Mouse (Mus musculus) heart, postnatal 0 days (tissue): ENCODE results near the gene Sesn3. TPM values are rescaled to one million over a fixed set of nuclear protein-coding genes. Genes with fewer than 3 reads are reported as not detected.

Experiments used
- ATAC-seq: fragments of 200-750 bp; cut with Nextera tagmentation; 2 replicates; pipeline ENCODE4 v1.8.0; 2017; ENCODE audit warnings: low read depth, moderate number of reproducible peaks, moderate library complexity; ENCODE audit not compliant: insufficient read depth
- DNase-seq: peaks from one replicate; pipeline ENCODE4 v3.0.0-alpha.2; 2016; ENCODE audit warnings: low spot score
- H3K27ac ChIP-seq: fragments of 300-500 bp; sonication (generic); 2 replicates; pipeline ENCODE4 v1.5.1; 2014; ENCODE audit warnings: low read depth, mild to moderate bottlenecking
- H3K27me3 ChIP-seq: fragments of 300-500 bp; sonication (generic); 2 replicates; pipeline ENCODE4 v1.6.1; 2014; ENCODE audit warnings: low read length, mixed read lengths; ENCODE audit not compliant: control insufficient read depth, insufficient read depth
- H3K36me3 ChIP-seq: fragments of 300-500 bp; sonication (generic); replicated peaks from 2 replicates; pipeline ENCODE4 v1.6.1; 2014; ENCODE audit warnings: low read length, mixed read lengths; ENCODE audit not compliant: control insufficient read depth, insufficient read depth
- H3K4me1 ChIP-seq: fragments of 300-500 bp; sonication (generic); 2 replicates; pipeline ENCODE4 v1.6.1; 2014; ENCODE audit warnings: antibody characterized with exemption; ENCODE audit not compliant: control insufficient read depth, insufficient read depth
- H3K4me2 ChIP-seq: fragments of 300-500 bp; sonication (generic); 2 replicates; pipeline ENCODE4 v1.6.1; 2014; ENCODE audit warnings: low read depth, mild to moderate bottlenecking, low read length, moderate library complexity
- H3K4me3 ChIP-seq: fragments of 300-500 bp; sonication (generic); 2 replicates; pipeline ENCODE4 v1.5.1; 2014; ENCODE audit warnings: low read depth, low read length
- H3K9ac ChIP-seq: fragments of 300-500 bp; sonication (generic); replicated peaks from 2 replicates; pipeline ENCODE4 v1.6.1; 2014; ENCODE audit warnings: low read depth, low read length, mixed read lengths
- H3K9me3 ChIP-seq: fragments of 300-500 bp; sonication (generic); replicated peaks from 2 replicates; pipeline ENCODE4 v1.6.1; 2016; ENCODE audit warnings: low read length; ENCODE audit not compliant: control insufficient read depth
- CTCF ChIP-seq: IDR thresholded peaks from 2 replicates; pipeline ENCODE4 v1.5.1; 2016; ENCODE audit warnings: antibody characterized with exemption, control low read depth, low read depth
- EP300 ChIP-seq: IDR thresholded peaks from 2 replicates; pipeline ENCODE4 v1.6.1; 2016; ENCODE audit warnings: antibody characterized with exemption, low read depth
- WGBS: fragments of 180-500 bp; shearing (Covaris S2); extraction: QIAGEN DNeasy Blood & Tissue Kit; methylation state at CpG from one replicate; pipeline ENCODE4 v1.1.7; 2014; 5-methylcytosine and 5-hydroxymethylcytosine counted together
- polyA plus RNA-seq: library from polyadenylated mRNA; unstranded; fragments of >200 nt; fragmentation: Nextera tagmentation; extraction: Ambion mirVana; gene quantifications from 2 replicates; pipeline ENCODE4 v1.2.1, GENCODE M21; 2015
- total RNA-seq: library from RNA; depleted of rRNA; stranded (reverse); fragments of >200 nt; gene quantifications from 2 replicates; pipeline ENCODE4 v1.2.3, GENCODE M21; 2014; ENCODE audit warnings: low replicate concordance

The Sesn3 gene
- total and polyA plus RNA-seq, 2 experiments from 2014 or later: 5.7 to 17.0 TPM

DNA sequence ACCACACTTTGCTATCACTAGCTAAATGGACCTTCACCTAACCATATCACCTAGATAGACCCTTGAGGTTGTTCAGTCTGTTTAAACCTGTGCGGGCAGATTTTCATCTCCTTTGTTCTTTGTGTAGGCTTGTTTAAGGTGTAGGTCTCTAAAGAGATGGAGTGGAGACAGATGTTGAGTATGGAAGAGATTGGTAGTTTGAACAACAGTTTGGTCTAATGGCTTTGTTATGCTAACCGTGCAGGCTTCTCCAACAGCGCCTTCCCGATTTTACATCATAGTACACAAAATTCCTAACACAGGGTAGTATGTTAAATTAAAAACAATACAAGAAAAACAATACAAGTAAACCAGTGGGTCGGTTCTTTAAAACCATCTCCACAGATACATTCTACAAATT, 281 bp upstream of the Sesn3 start:
- Histone ChIP-seq H3K4me2 (peak overlapping the region; percentile 81), H3K9ac (no peak overlapping the region; the same call in 1 of the 2 replicates), H3K27me3 (no peaks in the 10 kb centered on the region), H3K27ac (peak overlapping the region; percentile 89), H3K4me1 (0 out of 2 replicates have a peak, but pooled peaks cover 6% of the 10 kb centered on the region), H3K9me3 (no peaks in the 10 kb centered on the region), H3K36me3 (no peaks in the 10 kb centered on the region), H3K4me3 (peak overlapping the region; percentile 84)
- DNase-seq: no peak
- no peak for TF ChIP-seq CTCF
- TF ChIP-seq EP300: no peak
- WGBS: 37% methylated on average over 5 of the region's 5 CpGs
- ATAC-seq: no peak

DNA sequence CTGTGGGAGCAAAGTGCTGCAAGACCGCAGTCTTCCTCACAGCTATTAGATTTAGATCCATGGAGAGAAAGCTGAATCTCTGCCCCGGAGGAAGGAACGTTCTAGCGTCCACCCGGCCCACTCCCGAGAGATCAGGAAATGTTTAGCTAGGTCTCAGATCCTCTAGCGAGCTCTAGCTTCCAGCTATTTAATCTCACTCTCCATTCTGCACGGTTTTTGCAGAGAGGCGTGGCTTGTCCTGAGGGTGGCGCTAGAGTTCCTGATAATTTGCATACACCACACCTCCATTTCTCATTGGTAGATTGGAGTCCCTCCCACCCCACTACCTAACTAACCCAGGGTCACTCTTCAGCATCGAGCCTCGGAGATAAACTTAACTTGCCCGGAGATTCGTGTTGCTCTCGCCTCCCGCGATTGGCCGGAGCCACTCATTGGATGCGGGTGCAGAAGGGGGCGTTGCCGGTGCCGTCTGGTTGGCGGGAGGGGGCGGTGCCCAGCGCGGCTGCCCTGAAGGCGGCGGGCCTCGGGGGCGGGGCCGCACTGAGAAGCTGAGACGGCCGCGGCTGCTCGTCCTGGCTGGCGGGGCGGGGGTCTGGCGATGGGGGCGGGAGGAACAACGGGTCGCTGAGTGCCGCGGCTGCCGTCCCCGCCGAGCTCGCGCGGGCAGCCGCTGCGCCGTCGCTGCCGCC, 1.1 kb downstream of the Sesn3 start:
- under 1% methylated on average over 34 of the region's 54 CpGs for WGBS
- H3K9ac ChIP-seq: peak overlapping the region; percentile 71
- H3K4me2 ChIP-seq: peak overlapping the region; percentile 90
- 0 out of 2 replicates have a peak, but pooled peaks have one; percentile 18 for TF ChIP-seq EP300
- peak; percentile 68 for TF ChIP-seq CTCF
- H3K27ac ChIP-seq: peak overlapping the region; percentile 93
- DNase-seq (peak; percentile 100), ATAC-seq (peak; percentile 97)
- H3K4me1 ChIP-seq: 0 out of 2 replicates have a peak, but pooled peaks cover 6% of the 10 kb centered on the region
- no peaks in the 10 kb centered on the region for H3K27me3 ChIP-seq
- H3K36me3 ChIP-seq: no peaks in the 10 kb centered on the region
- H3K4me3 ChIP-seq: peak overlapping the region; percentile 84
- H3K9me3 ChIP-seq: no peaks in the 10 kb centered on the region

DNA sequence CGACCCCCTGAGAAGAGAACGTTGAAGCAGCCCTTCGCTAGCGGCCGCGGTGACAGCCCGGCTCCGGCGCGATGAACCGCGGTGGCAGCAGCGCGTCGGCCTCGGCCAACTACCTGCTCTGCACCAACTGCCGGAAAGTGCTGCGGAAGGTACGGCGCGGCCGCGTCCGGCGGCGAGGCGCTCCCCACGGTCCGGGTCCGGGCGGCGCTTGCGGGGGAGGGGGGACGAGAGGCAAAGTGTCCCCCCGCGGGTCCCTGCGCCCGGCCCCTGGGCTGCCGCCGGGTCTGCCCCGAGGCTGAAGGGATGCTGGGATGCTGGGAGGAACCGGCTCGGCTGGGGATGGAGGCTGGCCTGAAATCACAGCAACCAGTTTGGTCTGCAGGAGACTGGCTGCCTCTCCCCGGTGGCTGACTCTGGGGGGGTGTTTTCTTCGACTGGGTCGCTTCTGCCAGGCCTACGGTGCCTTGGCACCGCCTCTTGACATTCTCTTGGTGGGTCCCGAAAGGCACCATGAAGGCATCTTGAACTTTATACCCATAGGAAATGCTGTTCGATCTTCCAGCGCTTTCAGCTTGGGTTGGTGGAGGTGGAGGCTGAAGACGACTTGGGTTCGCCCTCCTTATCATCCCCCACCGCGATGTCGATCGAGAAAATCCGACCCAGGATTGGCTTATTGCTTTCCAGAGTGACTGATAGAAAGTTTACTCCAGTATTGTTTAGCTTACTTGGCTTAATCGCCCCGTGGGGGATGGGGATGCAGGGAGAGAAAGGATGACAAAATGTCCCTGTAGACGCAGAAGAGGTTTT, 1.8 kb downstream of the Sesn3 start:
- Histone ChIP-seq H3K36me3 (no peaks in the 10 kb centered on the region), H3K9me3 (no peaks in the 10 kb centered on the region), H3K4me2 (peak overlapping the region; percentile 90), H3K4me3 (peak overlapping the region; percentile 84), H3K27ac (peak overlapping the region; percentile 93), H3K4me1 (0 out of 2 replicates have a peak, but pooled peaks cover 6% of the 10 kb centered on the region), H3K27me3 (no peaks in the 10 kb centered on the region), H3K9ac (peak overlapping the region; percentile 71)
- ATAC-seq: peak; percentile 50
- DNase-seq: peak; percentile 51
- under 1% methylated on average over 57 of the region's 61 CpGs for WGBS
- TF ChIP-seq EP300 (no peak), CTCF (no peak)

DNA sequence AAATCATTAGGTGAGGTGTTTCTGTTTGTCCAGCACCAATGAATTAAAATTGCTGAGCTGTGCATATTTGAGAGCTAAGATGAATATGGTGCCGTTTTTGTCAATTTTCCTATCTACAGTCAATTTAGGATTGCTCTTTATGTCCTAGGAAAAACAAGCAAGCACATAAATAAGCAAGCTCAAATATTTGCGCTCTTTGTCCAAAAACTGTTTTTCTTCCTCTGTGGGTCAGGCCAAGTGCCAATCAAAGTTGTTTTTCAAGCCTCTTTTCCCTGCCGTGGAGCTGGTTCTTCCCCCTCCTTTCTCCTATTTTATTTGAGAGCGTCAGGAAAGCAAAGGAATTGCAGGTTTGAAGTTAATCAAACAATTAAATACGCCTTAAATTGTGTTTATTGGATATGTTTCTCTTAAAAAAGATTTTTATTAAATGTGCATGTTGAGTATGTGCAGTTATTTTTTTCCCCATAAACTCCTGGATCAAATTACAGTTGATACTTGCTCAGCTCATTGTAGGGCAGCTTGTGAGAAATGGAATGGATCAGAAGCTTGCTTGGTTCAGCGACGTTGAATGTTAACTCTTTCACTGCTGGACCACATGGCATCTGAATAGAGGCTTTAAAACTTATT, 2.6 kb downstream of the Sesn3 start:
- Histone ChIP-seq H3K4me1 (0 out of 2 replicates have a peak, but pooled peaks cover 6% of the 10 kb centered on the region), H3K4me2 (peak overlapping the region; percentile 90), H3K27ac (peak overlapping the region; percentile 93; the same call in 1 of the 2 replicates), H3K36me3 (no peaks in the 10 kb centered on the region), H3K27me3 (no peaks in the 10 kb centered on the region), H3K9ac (peak overlapping the region; percentile 71; the same call in 1 of the 2 replicates), H3K9me3 (no peaks in the 10 kb centered on the region), H3K4me3 (peak overlapping the region; percentile 84)
- DNase-seq (no peak), ATAC-seq (no peak)
- no peak for TF ChIP-seq EP300
- WGBS: 4% methylated on average over 7 of the region's 7 CpGs

DNA sequence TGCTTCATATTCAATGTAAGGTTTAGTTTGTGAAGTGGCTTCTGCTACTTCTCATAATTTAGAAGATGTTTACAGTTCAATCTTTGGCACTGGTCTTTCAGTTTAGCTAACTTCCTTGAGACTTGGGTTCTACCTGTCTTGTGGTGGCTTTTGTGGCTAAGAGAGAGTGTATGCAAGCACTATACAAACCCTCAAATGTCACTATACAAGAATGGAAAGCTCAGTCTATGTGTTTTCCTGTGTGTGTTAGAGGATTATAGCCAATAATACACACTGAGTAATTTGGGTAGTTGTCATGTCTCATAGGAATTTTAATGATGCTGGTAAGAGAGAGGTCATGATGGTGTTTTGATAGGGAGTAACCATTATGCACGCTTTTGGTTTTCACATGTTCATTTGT, 5.8 kb downstream of the Sesn3 start:
- Histone ChIP-seq H3K9me3 (no peaks in the 10 kb centered on the region), H3K4me2 (no peak overlapping the region), H3K4me1 (0 out of 2 replicates have a peak, but pooled peaks cover 4% of the 10 kb centered on the region), H3K27me3 (no peaks in the 10 kb centered on the region), H3K36me3 (no peaks in the 10 kb centered on the region), H3K4me3 (no peak overlapping the region), H3K9ac (no peak overlapping the region), H3K27ac (no peak overlapping the region)
- no peak for TF ChIP-seq CTCF
- no peak for ATAC-seq
- no peak for DNase-seq
- WGBS: 68% methylated on average over 1 of the region's 1 CpGs
